Mouse (Mus musculus): ENCODE measurements around the gene Mrpl30. TPM values are rescaled to one million over a fixed set of nuclear protein-coding genes. Genes with fewer than 3 reads are reported as not detected.

Gene Mrpl30
- polyA plus RNA-seq (2012; rRNA removed; ENCODE audit: low replicate concordance) = 34.6 and 71.6 TPM in 2 replicates

DNA sequence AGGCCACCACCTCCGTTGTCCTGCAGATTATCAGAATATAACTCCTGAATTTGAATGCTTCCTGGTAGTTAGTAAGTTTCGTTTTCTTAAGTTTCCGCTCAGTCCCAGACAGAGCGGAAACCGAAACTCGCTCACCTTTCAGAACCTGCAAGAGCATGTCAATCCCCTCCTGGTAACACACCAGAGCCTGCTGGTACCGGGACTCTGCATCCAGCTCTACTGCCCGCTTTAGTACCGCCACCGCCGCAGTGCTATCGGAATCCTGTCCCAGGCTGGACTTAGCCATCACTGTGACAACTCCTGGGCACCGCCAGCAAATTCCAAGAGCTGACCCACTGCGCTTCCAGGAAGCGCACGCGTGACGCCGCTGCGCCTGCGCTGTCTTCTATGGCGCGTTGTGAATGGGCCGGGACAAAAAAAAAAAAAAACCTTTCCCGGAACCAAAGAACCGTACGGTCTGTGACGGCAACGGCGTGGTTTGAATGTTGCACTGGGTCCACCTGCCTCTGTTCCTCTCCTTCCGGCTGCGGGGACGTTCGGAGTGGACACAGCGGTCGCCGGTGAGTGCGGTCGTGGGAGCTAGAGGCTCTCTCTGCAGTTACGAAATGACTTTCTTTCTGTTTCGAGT is at the start of gene Mrpl30, which contains the start of gene Mitd1:
Gene Mrpl30, plus strand, starts transcription at position 453 of the 628 bp plus-strand sequence.
Gene Mitd1, minus strand, starts transcription at position 387 of the 628 bp plus-strand sequence.

DNA sequence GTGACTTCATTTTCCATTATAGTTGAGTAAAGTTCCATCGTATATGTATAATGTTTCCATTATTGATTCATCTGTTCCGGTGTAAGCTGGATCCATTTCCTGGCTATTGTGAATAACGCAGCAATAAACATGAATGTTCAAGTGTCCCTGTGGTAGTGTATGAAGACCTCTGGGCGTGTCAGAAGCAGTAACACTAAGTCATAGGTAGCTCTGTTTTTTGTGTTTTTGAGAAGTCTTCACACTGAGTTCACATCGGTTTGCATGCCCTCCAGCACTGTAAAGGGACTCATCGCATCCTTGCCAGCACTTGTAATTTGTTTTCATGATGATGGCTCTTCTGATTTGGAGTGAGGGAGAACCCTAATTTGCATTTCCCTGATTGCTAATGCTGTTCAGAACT is 24.0 kb upstream of the Mrpl30 start, which contains the start of gene Tsga10:
Gene Tsga10, minus strand, starts transcription at position 144 of the 400 bp plus-strand sequence.

DNA sequence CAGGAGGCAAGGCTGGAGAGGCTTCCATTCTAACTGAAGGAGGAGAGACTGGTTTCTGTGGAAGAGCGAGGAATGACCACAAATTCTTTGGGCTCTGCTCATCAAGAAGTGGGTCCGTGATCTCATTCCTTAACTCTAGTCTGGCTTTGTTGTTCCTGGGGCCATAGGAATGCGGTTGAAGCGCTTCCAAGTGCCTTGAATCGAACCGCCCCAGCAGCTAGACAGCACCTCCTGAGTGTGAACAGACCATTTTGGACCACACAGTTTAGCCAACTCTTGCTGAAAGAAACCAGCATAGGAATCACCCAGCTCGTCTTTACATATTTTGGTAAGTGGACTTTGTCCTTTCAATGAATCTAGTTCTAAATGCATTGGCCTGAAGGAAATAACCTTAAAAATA is 18.6 kb upstream of the Mrpl30 start, which contains the start of gene Lipt1:
Gene Lipt1, plus strand, starts transcription at position 35 of the 400 bp plus-strand sequence.

DNA sequence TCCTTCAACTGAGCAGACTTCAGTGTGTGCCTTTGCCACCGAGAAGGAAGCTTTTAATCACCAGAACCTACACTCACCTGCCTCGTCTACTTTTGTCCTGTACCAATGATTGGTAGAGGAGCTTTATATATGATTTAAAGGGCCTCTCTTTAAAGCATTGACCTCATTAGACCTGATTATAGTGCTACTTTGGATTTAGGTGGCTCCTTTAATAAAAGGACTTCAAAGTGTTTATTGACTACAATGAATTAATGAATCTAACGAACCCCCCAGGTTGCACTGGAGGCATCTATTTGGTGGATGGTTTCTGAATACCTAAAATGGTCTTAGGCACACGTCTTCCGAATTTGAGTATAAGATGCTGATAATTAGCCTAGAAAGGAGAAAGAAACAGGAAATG is 26.1 kb downstream of the Mrpl30 start, which contains the start of gene Lyg2:
Gene Lyg2, minus strand, starts transcription at position 101 of the 400 bp plus-strand sequence.

Other genes starting within 250 kb of the Mrpl30 start
- gene 2010300C02Rik, start 170.4 kb upstream of the Mrpl30 start, polyA plus RNA-seq (2012; rRNA removed; ENCODE audit: low replicate concordance) = 1.8 and 2.3 TPM in 2 replicates
- gene Tsga10, start 24.0 kb upstream of the Mrpl30 start, polyA plus RNA-seq (2012; rRNA removed; ENCODE audit: low replicate concordance) = 0.17 and 0.96 TPM in 2 replicates
- 2.5 and 4.7 TPM in 2 replicates for gene Lipt1, start 18.7 kb upstream of the Mrpl30 start, polyA plus RNA-seq (2012; rRNA removed; ENCODE audit: low replicate concordance)
- 5.3 and 10.2 TPM in 2 replicates for gene Mitd1, start 66 bp upstream of the Mrpl30 start, polyA plus RNA-seq (2012; rRNA removed; ENCODE audit: low replicate concordance)
- not detected in 2 replicates for gene Lyg2, start 26.0 kb downstream of the Mrpl30 start, polyA plus RNA-seq (2012; rRNA removed; ENCODE audit: low replicate concordance)
- 0.53 TPM in 1 of 2 replicates, not detected in the other for gene Lyg1, start 67.3 kb downstream of the Mrpl30 start, polyA plus RNA-seq (2012; rRNA removed; ENCODE audit: low replicate concordance)
- gene Txndc9, start 107.4 kb downstream of the Mrpl30 start, polyA plus RNA-seq (2012; rRNA removed; ENCODE audit: low replicate concordance) = 4.5 and 9.7 TPM in 2 replicates
- 3.0 and 8.7 TPM in 2 replicates for gene Eif5b, start 107.5 kb downstream of the Mrpl30 start, polyA plus RNA-seq (2012; rRNA removed; ENCODE audit: low replicate concordance)
- 7.6 and 9.9 TPM in 2 replicates for gene Rev1, start 239.3 kb downstream of the Mrpl30 start, polyA plus RNA-seq (2012; rRNA removed; ENCODE audit: low replicate concordance)